Mouse (Mus musculus) MEL (cell line): ENCODE data around the gene Arhgef25. TPM values are rescaled to one million over a fixed set of nuclear protein-coding genes. Genes with fewer than 3 reads are reported as not detected.
A peak's percentile ranks its signal among the peaks of the same experiment; 100 is the strongest.

Experiments used
- DNase-seq: peaks from one replicate; pipeline ENCODE4 v3.0.0; 2011; ENCODE audit warnings: low read depth, low spot score
- H3K27ac ChIP-seq: 2 replicates; pipeline ENCODE4 v1.5.1; 2012; ENCODE audit warnings: low read depth, mild to moderate bottlenecking, control low read depth, low read length, moderate library complexity; ENCODE audit not compliant: control insufficient read depth
- H3K27me3 ChIP-seq, 2 experiments: fragments of 150-350 bp in 1 of 2; sonication (generic) in 1 of 2; 2 replicates each; pipeline ENCODE4 v1.6.1; 2012; ENCODE audit warnings: low read length in 2 of 2, mild to moderate bottlenecking in 2 of 2, improper control_type of control experiment in 1 of 2, moderate library complexity in 1 of 2; ENCODE audit not compliant: insufficient read depth in 2 of 2, control insufficient read depth in 1 of 2
- H3K36me3 ChIP-seq, 2 experiments: 2 replicates each; pipeline ENCODE4 v1.6.1; 2012 to 2014; ENCODE audit warnings: low read length in 2 of 2, improper control_type of control experiment in 1 of 2, inconsistent platforms in 1 of 2, mild to moderate bottlenecking in 1 of 2; ENCODE audit not compliant: insufficient read depth in 2 of 2, control insufficient read depth in 1 of 2
- H3K4me1 ChIP-seq, 2 experiments: fragments of 150-350 bp in 1 of 2; sonication (generic) in 1 of 2; 2 replicates each; pipeline ENCODE4 v1.6.1; 2012; ENCODE audit warnings: low read length in 2 of 2, improper control_type of control experiment in 1 of 2, mild to moderate bottlenecking in 1 of 2; ENCODE audit not compliant: insufficient read depth in 2 of 2, control insufficient read depth in 1 of 2
- H3K4me3 ChIP-seq, 2 experiments: fragments of 150-350 bp in 1 of 2; sonication (generic) in 1 of 2; 2 replicates each; pipeline ENCODE4 v1.5.1; 2012; ENCODE audit warnings: low read depth in 2 of 2, low read length in 2 of 2, mild to moderate bottlenecking in 2 of 2, moderate library complexity in 2 of 2, control low read depth in 1 of 2, improper control_type of control experiment in 1 of 2; ENCODE audit not compliant: control insufficient read depth in 1 of 2, insufficient read depth in 1 of 2
- H3K79me2 ChIP-seq: 2 replicates; pipeline ENCODE4 v1.6.1; 2012; ENCODE audit warnings: mild to moderate bottlenecking, low read length, moderate library complexity; ENCODE audit not compliant: control insufficient read depth, poor library complexity, insufficient read depth
- H3K9ac ChIP-seq: 2 replicates; pipeline ENCODE4 v1.6.1; 2012; ENCODE audit warnings: low read depth, mild to moderate bottlenecking, control low read depth, low read length, moderate library complexity; ENCODE audit not compliant: control insufficient read depth, poor library complexity, severe bottlenecking
- H3K9me3 ChIP-seq: fragments of 150-350 bp; sonication (generic); replicated peaks from 2 replicates; pipeline ENCODE4 v1.6.1; 2012; ENCODE audit warnings: mild to moderate bottlenecking, low read length, improper control_type of control experiment, moderate library complexity; ENCODE audit not compliant: insufficient read depth
- CTCF ChIP-seq, 3 experiments: IDR thresholded peaks in 2 of 3; conservative IDR thresholded peaks in 1 of 3; 2 replicates each; pipeline ENCODE4 v1.5.1; 2011 to 2012; ENCODE audit warnings: low read length in 3 of 3, low read depth in 2 of 3, mild to moderate bottlenecking in 2 of 3, improper control_type of control experiment in 1 of 3, inconsistent platforms in 1 of 3, mixed read lengths in 1 of 3, moderate library complexity in 1 of 3; ENCODE audit not compliant: control insufficient read depth in 1 of 3, insufficient read depth in 1 of 3, poor library complexity in 1 of 3, severe bottlenecking in 1 of 3
- E2F4 ChIP-seq: IDR thresholded peaks from 2 replicates; pipeline ENCODE4 v1.6.1; 2011; ENCODE audit warnings: low read depth, low read length, improper control_type of control experiment, borderline replicate concordance
- ELF1 ChIP-seq: IDR thresholded peaks from 2 replicates; pipeline ENCODE4 v1.6.1; 2014; ENCODE audit warnings: low read depth, mild to moderate bottlenecking, inconsistent platforms, low read length, improper control_type of control experiment, moderate library complexity
- ETS1 ChIP-seq: IDR thresholded peaks from 2 replicates; pipeline ENCODE4 v1.6.1; 2012; ENCODE audit warnings: low read depth, mild to moderate bottlenecking, inconsistent platforms, low read length, improper control_type of control experiment, moderate library complexity
- GABPA ChIP-seq: IDR thresholded peaks from 2 replicates; pipeline ENCODE4 v1.6.1; 2012; ENCODE audit warnings: low read depth, mild to moderate bottlenecking, inconsistent platforms, low read length, improper control_type of control experiment, moderate library complexity
- GATA1 ChIP-seq: IDR thresholded peaks from 2 replicates; pipeline ENCODE4 v1.6.1; 2011; ENCODE audit warnings: low read depth, low read length, improper control_type of control experiment
- HCFC1 ChIP-seq: IDR thresholded peaks from 2 replicates; pipeline ENCODE4 v1.6.1; 2012; ENCODE audit warnings: low read depth, mild to moderate bottlenecking, inconsistent platforms, low read length, improper control_type of control experiment, moderate library complexity
- MAX ChIP-seq: IDR thresholded peaks from 2 replicates; pipeline ENCODE4 v1.6.1; 2011; ENCODE audit warnings: low read length, improper control_type of control experiment
- MAZ ChIP-seq: IDR thresholded peaks from 2 replicates; pipeline ENCODE4 v1.6.1; 2012; ENCODE audit warnings: low read depth, mild to moderate bottlenecking, inconsistent platforms, low read length, improper control_type of control experiment
- MXI1 ChIP-seq: IDR thresholded peaks from 2 replicates; pipeline ENCODE4 v1.6.1; 2011; ENCODE audit warnings: mild to moderate bottlenecking, low read depth, low read length, improper control_type of control experiment
- MYB ChIP-seq: IDR thresholded peaks from 2 replicates; pipeline ENCODE4 v1.6.1; 2011; ENCODE audit warnings: mild to moderate bottlenecking, low read depth, low read length, improper control_type of control experiment
- MYC ChIP-seq: IDR thresholded peaks from 2 replicates; pipeline ENCODE4 v1.6.1; 2011; ENCODE audit warnings: low read depth, mild to moderate bottlenecking, low read length, improper control_type of control experiment, moderate library complexity
- NELFE ChIP-seq: IDR thresholded peaks from 2 replicates; pipeline ENCODE4 v1.6.1; 2011; ENCODE audit warnings: low read depth, low read length, improper control_type of control experiment
- NRF1 ChIP-seq: IDR thresholded peaks from 2 replicates; pipeline ENCODE4 v1.6.1; 2014; ENCODE audit warnings: low read depth, mild to moderate bottlenecking, inconsistent platforms, low read length, improper control_type of control experiment, moderate library complexity; ENCODE audit not compliant: poor library complexity, insufficient read depth, severe bottlenecking
- POLR2A ChIP-seq, 2 experiments: IDR thresholded peaks; 2 replicates each; pipeline ENCODE4 v1.6.1; 2011 to 2012; ENCODE audit warnings: low read length in 2 of 2, mild to moderate bottlenecking in 2 of 2, control low read depth in 1 of 2, improper control_type of control experiment in 1 of 2, low read depth in 1 of 2, moderate library complexity in 1 of 2; ENCODE audit not compliant: control insufficient read depth in 1 of 2, insufficient read depth in 1 of 2, poor library complexity in 1 of 2
- POLR2AphosphoS2 ChIP-seq: IDR thresholded peaks from 2 replicates; pipeline ENCODE4 v1.6.1; 2011; ENCODE audit warnings: low read length, improper control_type of control experiment
- RAD21 ChIP-seq: IDR thresholded peaks from 2 replicates; pipeline ENCODE4 v1.6.1; 2011; ENCODE audit warnings: mild to moderate bottlenecking, low read depth, low read length, improper control_type of control experiment
- RCOR1 ChIP-seq: IDR thresholded peaks from 2 replicates; pipeline ENCODE4 v1.6.1; 2012; ENCODE audit warnings: low read depth, mild to moderate bottlenecking, inconsistent platforms, low read length, improper control_type of control experiment
- SIN3A ChIP-seq: IDR thresholded peaks from 2 replicates; pipeline ENCODE4 v1.6.1; 2012; ENCODE audit warnings: low read length, improper control_type of control experiment, inconsistent platforms
- SMC3 ChIP-seq: IDR thresholded peaks from 2 replicates; pipeline ENCODE4 v1.6.1; 2011; ENCODE audit warnings: low read depth, low read length, improper control_type of control experiment
- TAL1 ChIP-seq: IDR thresholded peaks from 2 replicates; pipeline ENCODE4 v1.6.1; 2012; ENCODE audit warnings: mild to moderate bottlenecking, inconsistent platforms, low read length, moderate library complexity, mixed read lengths
- TBP ChIP-seq: IDR thresholded peaks from 2 replicates; pipeline ENCODE4 v1.8.0; 2011; ENCODE audit warnings: low read depth, low read length, improper control_type of control experiment
- TCF12 ChIP-seq: IDR thresholded peaks from 2 replicates; pipeline ENCODE4 v1.6.1; 2014; ENCODE audit warnings: low read depth, mild to moderate bottlenecking, inconsistent platforms, low read length, improper control_type of control experiment, moderate library complexity
- UBTF ChIP-seq: IDR thresholded peaks from 2 replicates; pipeline ENCODE4 v1.6.1; 2012; ENCODE audit warnings: low read depth, mild to moderate bottlenecking, inconsistent platforms, low read length, improper control_type of control experiment, moderate library complexity, borderline replicate concordance; ENCODE audit not compliant: insufficient read depth
- USF1 ChIP-seq: IDR thresholded peaks from 2 replicates; pipeline ENCODE4 v1.6.1; 2014; ENCODE audit warnings: low read depth, mild to moderate bottlenecking, inconsistent platforms, low read length, improper control_type of control experiment, moderate library complexity
- ZKSCAN1 ChIP-seq: IDR thresholded peaks from 2 replicates; pipeline ENCODE4 v1.6.1; 2012; ENCODE audit warnings: low read depth, mild to moderate bottlenecking, inconsistent platforms, low read length, improper control_type of control experiment, moderate library complexity
- ZMIZ1 ChIP-seq: IDR thresholded peaks from 2 replicates; pipeline ENCODE4 v1.6.1; 2012; ENCODE audit warnings: low read depth, mild to moderate bottlenecking, inconsistent platforms, low read length, improper control_type of control experiment, moderate library complexity
- polyA plus RNA-seq, 2 experiments: library from polyadenylated mRNA; stranded (reverse) in 1 of 2; unstranded in 1 of 2; fragments of >175 nt in 1 of 2; fragments of >200 nt in 1 of 2; gene quantifications; 2 replicates each; pipeline versions ENCODE4 v1.2.1 to v1.2.4; 2012; ENCODE audit warnings: low replicate concordance in 2 of 2, low read depth in 1 of 2; ENCODE audit not compliant: insufficient read length in 2 of 2, insufficient read depth in 1 of 2, missing spikeins in 1 of 2
- total RNA-seq: library from RNA; depleted of rRNA; stranded (reverse); fragments of 300-350 nt; gene quantifications from 2 replicates; pipeline ENCODE4 v1.2.3, GENCODE M21; 2012

Arhgef25 gene
- total and polyA plus RNA-seq, 3 experiments = 16.9 to 44.6 TPM; not detected in 1

DNA sequence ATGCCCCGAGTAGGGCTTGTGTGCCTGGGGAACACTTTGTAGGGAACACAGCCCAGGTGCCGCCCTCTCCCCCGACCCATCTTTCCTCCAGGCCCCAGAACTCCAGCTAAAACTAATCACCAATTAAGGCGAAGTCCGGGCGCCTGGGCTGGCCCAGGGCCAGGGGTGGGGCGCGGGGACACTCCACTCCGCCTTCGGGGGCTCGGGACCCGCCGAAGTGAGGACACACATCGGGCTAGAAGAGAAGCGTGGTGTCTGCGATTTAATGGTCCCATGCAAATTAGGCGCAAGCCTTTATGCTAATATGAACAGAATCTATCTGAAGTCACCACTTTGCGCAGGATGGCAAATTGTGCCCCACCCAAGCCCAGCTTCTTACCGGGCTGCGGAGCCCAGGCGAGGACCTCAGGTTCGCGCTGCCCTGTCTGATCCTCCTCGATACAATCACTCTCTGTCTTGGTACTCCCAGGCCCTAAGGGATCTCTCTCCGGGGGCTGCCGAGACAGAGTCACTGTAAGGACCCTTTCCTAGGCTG is 700 bp downstream of the Arhgef25 start:
- H3K4me3 ChIP-seq = peak overlapping the region; percentile 82 to 96
- H3K27me3 ChIP-seq = no peaks in the 10 kb centered on the region

DNA sequence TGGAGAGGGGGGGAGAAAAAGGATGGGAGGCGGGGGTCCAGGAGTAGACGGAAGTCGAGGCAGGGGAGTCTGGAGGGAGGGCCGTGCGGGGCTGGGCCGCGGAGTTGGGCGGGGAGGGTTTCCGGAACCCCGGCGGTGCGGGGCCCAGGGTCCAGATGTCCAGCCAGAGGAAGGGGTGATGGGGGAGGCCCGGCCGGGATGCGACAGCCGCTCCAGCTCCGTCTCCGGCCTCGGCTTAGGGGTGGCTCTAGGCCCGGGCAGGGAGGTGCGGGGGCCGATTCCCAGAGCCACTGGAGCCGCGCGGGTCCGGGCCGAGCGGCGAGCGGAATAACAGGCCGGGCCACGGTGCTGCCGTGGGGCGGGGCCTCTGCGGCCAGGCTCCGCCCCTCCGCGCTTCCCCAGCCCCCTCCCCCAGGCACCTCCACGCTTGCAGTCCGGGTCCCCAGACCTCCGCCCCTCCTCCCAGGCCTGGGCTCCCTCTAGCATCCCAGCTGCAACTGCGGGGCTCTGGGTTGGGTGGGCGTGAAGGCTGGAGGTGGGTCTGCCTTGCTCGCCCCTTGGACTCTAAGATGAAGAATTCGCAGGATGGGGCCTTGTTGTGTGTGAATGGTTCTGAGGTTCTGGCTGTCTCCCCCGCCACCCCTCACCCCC is 1.3 kb downstream of the Arhgef25 start:
- DNase-seq = peak; percentile 82
- Histone ChIP-seq H3K79me2 (peaks cover 7% of the 10 kb centered on the region; the same call in 1 of the 2 replicates), H3K27ac (peak overlapping the region; percentile 96), H3K4me3 (peak overlapping the region; percentile 82 to 96), H3K9me3 (no peaks in the 10 kb centered on the region), H3K36me3 (peaks cover 0 to 27% of the 10 kb centered on the region in 2 experiments; a peak in 2 of 4 replicates), H3K4me1 (peaks cover 2 to 31% of the 10 kb centered on the region in 2 experiments; a peak in 3 of 4 replicates), H3K9ac (peak overlapping the region; percentile 88), H3K27me3 (no peaks in the 10 kb centered on the region)
- TF ChIP-seq TAL1 = no peak
- TF ChIP-seq POLR2A (IDR thresholded peaks at IDR 0.05; ENCODE audit: control insufficient read depth in 1 of 2, insufficient read depth in 1 of 2, low read depth in 1 of 2, low read length in 2 of 2, poor library complexity in 1 of 2) = peak; percentile 41 to 60; a peak in 2 of 4 replicates
- TF ChIP-seq TCF12 = peak; percentile 36

More for the DNA sequence above, 700 bp downstream of the Arhgef25 start:
- H3K4me1 ChIP-seq = peaks cover 2 to 32% of the 10 kb centered on the region in 2 experiments; a peak in 3 of 4 replicates
- H3K27ac ChIP-seq = peak overlapping the region; percentile 96
- H3K9ac ChIP-seq = peak overlapping the region; percentile 88
- peak; percentile 92 for DNase-seq
- H3K79me2 ChIP-seq = peaks cover 7% of the 10 kb centered on the region; the same call in 1 of the 2 replicates
- peaks cover 0 to 29% of the 10 kb centered on the region in 2 experiments; a peak in 2 of 4 replicates for H3K36me3 ChIP-seq
- 0 out of 2 replicates have a peak, but pooled peaks have one; percentile 3 for TF ChIP-seq USF1
- TF ChIP-seq ZKSCAN1 = 0 out of 2 replicates have a peak, but pooled peaks have one; percentile 11
- TF ChIP-seq NELFE = peak; percentile 61
- peak; percentile 37; the same call in 1 of the 2 replicates for TF ChIP-seq TCF12
- 0 out of 2 replicates have a peak, but pooled peaks have one; percentile 17 for TF ChIP-seq MYB
- TF ChIP-seq MYC = 0 out of 2 replicates have a peak, but pooled peaks have one; percentile 48
- peak; percentile 53; the same call in 1 of the 2 replicates for TF ChIP-seq MAZ
- peak; percentile 51; the same call in 1 of the 2 replicates for TF ChIP-seq SIN3A
- TF ChIP-seq ELF1 = 0 out of 2 replicates have a peak, but pooled peaks have one; percentile 28
- TF ChIP-seq E2F4 = no peak
- TF ChIP-seq TBP = peak; percentile 48; the same call in 1 of the 2 replicates
- TF ChIP-seq MAX = peak; percentile 83
- TF ChIP-seq GABPA = no peak
- TF ChIP-seq ZMIZ1 = peak; percentile 75; the same call in 1 of the 2 replicates
- 0 out of 2 replicates have a peak, but pooled peaks have one; percentile 2 for TF ChIP-seq TAL1
- TF ChIP-seq RCOR1 = no peak
- TF ChIP-seq ETS1 = peak; percentile 50
- TF ChIP-seq MXI1 = peak; percentile 76
- TF ChIP-seq SMC3 = 0 out of 2 replicates have a peak, but pooled peaks have one; percentile 17
- TF ChIP-seq UBTF = no peak
- TF ChIP-seq NRF1 = peak; percentile 52; the same call in 1 of the 2 replicates
- TF ChIP-seq GATA1 = no peak
- TF ChIP-seq POLR2AphosphoS2 = 0 out of 2 replicates have a peak, but pooled peaks have one; percentile 27
- TF ChIP-seq HCFC1 = peak; percentile 51; the same call in 1 of the 2 replicates
- no peak for TF ChIP-seq RAD21
- peak; percentile 54 to 75 for TF ChIP-seq POLR2A (IDR thresholded peaks at IDR 0.05; ENCODE audit: control insufficient read depth in 1 of 2, insufficient read depth in 1 of 2, low read depth in 1 of 2, low read length in 2 of 2, poor library complexity in 1 of 2)
- TF ChIP-seq CTCF (IDR thresholded peaks at IDR 0.05 in 2 of 3, conservative IDR thresholded peaks at IDR 0.05 in 1 of 3; ENCODE audit: control insufficient read depth in 1 of 3, insufficient read depth in 1 of 3, low read depth in 2 of 3, low read length in 3 of 3, poor library complexity in 1 of 3, severe bottlenecking in 1 of 3) = no peak
- no peaks in the 10 kb centered on the region for H3K9me3 ChIP-seq
